Mouse (Mus musculus): Measurements from ENCODE around the gene D10Wsu102e. TPM values are rescaled to one million over a fixed set of nuclear protein-coding genes. Genes with fewer than 3 reads are reported as not detected.
"Not testable (repeated sequence)": the region's sequence is repeated elsewhere in the genome, so short reads cannot be mapped to it uniquely, and the experiment has no call there.

D10Wsu102e gene
- total RNA-seq, 2 experiments from 2014 or later = 0.49 to 0.67 TPM

GRCm38 (mm10) chr10:83382988-83383387 lies 23.0 kb downstream of the D10Wsu102e start:
- DNase-seq = no peak
- intact Hi-C loops (cut with DNase I) = no loop called here

GRCm38 (mm10) chr10:83383863-83384262 lies 23.8 kb downstream of the D10Wsu102e start:
- DNase-seq = no peak
- intact Hi-C loops (cut with DNase I) = no loop called here

GRCm38 (mm10) chr10:83384456-83385215 lies 24.6 kb downstream of the D10Wsu102e start:
- no peak for DNase-seq
- intact Hi-C loops (cut with DNase I) = no loop called here

- intact Hi-C loops (cut with DNase I) = no loop called here
- DNase-seq = no peak
Measured at GRCm38 (mm10) chr10:83385330-83385910, 25.4 kb downstream of the D10Wsu102e start.

DNA sequence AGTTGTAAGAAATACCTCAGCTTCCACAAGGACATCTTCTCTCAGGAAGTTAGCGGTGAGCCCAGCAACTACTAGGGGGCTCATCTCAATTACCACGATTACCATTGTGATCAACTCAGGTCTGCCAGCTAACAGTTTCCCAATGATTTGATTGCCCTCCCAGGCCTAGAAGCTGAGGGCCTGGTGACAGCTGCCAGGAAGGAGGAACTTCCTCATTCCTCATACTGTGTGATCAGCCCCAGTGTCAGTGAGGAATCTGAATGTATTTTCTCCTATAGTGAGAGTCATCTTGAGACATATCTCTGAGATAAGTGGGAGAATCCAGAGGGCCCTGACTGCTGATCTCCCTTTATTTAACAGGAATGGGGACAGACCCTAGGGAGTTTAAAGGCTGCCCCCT lies 37.3 kb downstream of the D10Wsu102e start:
- no peak for DNase-seq
- intact Hi-C loops (cut with DNase I) = no loop called here

- intact Hi-C loops (cut with DNase I); DNase-seq: not testable (repeated sequence)
Measured at GRCm38 (mm10) chr10:83400896-83401295, 40.9 kb downstream of the D10Wsu102e start.

- intact Hi-C loops (cut with DNase I) = no loop called here
- DNase-seq = no peak
Measured at GRCm38 (mm10) chr10:83405031-83405430, 45.0 kb downstream of the D10Wsu102e start.

- no peak for DNase-seq
- intact Hi-C loops (cut with DNase I) = no loop called here
Measured at GRCm38 (mm10) chr10:83405711-83406110, 45.7 kb downstream of the D10Wsu102e start.

- intact Hi-C loops (cut with DNase I) = no loop called here
Measured at GRCm38 (mm10) chr10:83407141-83407540, 47.1 kb downstream of the D10Wsu102e start.

DNA sequence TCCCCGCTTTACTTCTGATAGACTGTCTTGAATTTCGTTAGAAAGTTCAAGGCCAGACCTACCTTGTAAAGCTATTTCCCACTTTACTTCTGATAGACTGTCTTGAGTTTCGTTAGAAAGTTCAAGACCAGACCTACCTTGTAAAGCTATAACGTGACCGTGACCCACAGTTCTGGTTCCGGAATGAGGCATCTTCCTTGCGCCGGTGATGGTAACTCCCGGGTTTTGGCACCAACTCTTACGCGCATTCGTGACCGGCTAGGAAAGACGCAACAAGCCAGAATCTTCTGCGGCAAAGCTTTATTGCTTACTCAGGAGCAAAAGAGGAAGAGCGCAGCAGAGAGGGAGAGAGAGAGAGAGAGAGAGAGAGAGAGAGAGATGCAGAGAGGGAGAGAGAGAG lies 58.4 kb downstream of the D10Wsu102e start:
- intact Hi-C loops (cut with DNase I); DNase-seq: not testable (repeated sequence)

More at GRCm38 (mm10) chr10:83407141-83407540, 47.1 kb downstream of the D10Wsu102e start:
- no peak for DNase-seq

DNA sequence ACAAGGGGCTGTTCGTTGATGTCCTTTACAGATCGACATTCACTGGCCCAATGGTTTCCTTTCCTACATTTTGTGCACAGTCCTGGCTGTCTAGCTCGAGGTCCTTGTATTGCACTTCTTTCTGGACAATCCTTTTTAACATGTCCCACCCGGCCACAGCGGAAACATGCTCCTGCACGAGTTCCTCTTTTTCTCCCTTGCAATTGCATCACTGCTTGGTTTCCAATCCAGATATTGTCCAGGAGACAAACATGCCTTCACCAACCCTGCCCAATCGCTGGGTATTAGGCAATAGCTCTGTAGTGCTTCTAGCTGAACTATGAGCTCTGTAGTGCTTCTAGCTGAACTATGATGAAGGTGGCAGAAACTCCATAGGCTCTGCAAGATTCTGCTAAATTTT lies 88.6 kb downstream of the D10Wsu102e start:
- intact Hi-C loops (cut with DNase I) = no loop called here
- no peak for DNase-seq

GRCm38 (mm10) chr10:83457531-83457930 lies 97.5 kb downstream of the D10Wsu102e start:
- no peak for DNase-seq
- intact Hi-C loops (cut with DNase I) = no loop called here

DNA sequence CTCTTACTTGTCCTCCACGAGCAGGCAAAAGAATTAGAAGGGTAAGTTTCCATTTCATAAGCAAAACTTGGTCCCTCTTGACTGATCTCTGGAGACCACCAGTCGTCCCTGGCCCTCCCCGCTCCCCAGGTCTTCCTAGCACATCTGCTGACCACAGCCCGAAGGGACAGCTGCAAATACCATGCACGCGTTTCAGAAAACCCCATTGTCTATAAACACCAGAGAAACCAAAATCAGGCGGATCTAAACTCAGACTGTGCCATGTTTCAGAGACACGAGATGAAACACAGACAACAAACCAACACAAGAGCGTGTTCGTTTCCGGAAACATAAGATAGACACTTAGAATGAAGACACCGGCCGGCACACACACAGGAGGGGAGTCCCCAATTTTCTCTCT lies 115.2 kb downstream of the D10Wsu102e start:
- DNase-seq = no peak
- intact Hi-C loops (cut with DNase I) = no loop called here

- no peak for DNase-seq
- intact Hi-C loops (cut with DNase I) = no loop called here
Measured at GRCm38 (mm10) chr10:83477286-83477685, 117.3 kb downstream of the D10Wsu102e start.

GRCm38 (mm10) chr10:83490506-83490905 lies 130.5 kb downstream of the D10Wsu102e start:
- DNase-seq = no peak
- intact Hi-C loops (cut with DNase I) = no loop called here

- no peak for DNase-seq
- intact Hi-C loops (cut with DNase I) = no loop called here
Measured at GRCm38 (mm10) chr10:83497321-83497720, 137.3 kb downstream of the D10Wsu102e start.

DNA sequence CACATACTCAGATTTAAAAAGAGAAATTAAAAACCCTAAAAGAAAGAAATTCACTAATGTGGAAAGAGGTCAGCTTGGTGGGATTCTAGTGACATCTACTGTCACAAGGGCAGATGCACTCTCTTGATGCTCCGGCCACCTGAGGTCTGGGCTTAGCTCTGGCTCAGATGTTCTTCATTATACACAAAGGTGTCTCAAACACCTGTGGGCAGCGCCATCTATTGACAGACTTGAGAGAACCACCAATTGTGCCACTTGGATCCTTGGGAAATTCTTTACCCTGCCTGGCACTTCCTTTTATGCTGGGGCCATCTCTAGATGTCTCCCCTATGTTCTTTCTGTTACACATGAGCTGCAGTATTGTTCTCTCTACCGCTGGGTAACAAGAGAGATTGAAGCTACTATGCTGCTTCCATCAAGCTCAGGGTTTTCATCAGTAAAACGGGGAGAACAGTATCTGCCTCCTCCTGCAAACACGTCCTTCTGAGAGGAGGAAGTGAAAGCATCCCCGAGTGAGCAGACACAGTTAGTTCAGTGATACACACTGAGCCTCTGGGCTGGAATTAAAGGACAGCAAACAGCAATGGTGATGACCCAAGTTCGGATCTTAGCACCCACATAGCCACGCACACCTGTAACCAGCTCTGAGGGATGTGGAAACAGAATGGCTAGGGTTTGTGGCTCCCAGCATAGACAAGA lies 149.1 kb downstream of the D10Wsu102e start:
- intact Hi-C loops (cut with DNase I) = loop anchor here (5.0 kb wide), 1 partner anchor 597 kb away; no protein-coding TSS in a partner anchor
- DNase-seq = peak in 1 of 2 experiments; percentile 7

- intact Hi-C loops (cut with DNase I) = no loop called here
- no peak for DNase-seq
Measured at GRCm38 (mm10) chr10:83511304-83511703, 151.3 kb downstream of the D10Wsu102e start.

DNA sequence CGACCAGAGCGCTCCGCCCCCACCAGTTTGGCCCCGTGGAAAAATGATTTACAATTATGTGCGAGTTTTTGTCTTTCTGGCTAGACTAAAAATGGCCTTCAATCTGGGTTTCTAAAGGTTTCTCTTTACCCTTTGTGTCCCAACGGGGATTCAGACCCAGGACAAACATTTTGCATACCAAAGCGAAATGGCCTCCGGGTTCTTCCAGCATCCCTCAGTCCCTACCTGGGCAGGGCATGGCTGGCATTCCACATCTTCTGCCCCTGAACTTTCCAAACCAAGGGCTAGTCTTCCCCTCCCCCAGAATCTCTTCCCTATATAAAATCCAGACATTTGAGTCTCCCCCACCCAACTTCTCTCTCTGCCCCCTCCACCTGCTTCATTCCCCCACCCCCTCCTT lies 153.7 kb downstream of the D10Wsu102e start:
- intact Hi-C loops (cut with DNase I) = no loop called here
- no peak for DNase-seq

DNA sequence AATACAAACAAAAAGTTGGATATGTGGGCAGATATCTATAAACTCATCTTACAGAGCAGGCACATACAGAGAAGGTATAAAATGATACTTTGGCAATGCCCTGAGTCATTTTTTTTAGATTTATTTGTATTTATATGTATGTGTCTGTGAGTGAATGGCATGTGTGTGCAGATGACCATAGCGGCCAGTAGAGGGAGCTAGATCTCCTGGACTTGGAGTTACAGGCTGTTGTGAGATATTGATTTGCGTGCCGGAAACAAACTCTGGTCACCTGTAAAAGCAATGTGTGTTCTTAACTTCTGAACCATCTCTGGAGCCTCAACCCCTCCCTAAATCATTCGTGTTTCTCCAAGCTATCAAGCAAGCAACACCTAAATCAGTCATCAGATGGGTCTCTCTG lies 161.0 kb downstream of the D10Wsu102e start:
- DNase-seq = no peak
- intact Hi-C loops (cut with DNase I) = no loop called here

- intact Hi-C loops (cut with DNase I); DNase-seq: not testable (repeated sequence)
Measured at GRCm38 (mm10) chr10:83524238-83524637, 164.2 kb downstream of the D10Wsu102e start.
